In the genomic region with DNA sequence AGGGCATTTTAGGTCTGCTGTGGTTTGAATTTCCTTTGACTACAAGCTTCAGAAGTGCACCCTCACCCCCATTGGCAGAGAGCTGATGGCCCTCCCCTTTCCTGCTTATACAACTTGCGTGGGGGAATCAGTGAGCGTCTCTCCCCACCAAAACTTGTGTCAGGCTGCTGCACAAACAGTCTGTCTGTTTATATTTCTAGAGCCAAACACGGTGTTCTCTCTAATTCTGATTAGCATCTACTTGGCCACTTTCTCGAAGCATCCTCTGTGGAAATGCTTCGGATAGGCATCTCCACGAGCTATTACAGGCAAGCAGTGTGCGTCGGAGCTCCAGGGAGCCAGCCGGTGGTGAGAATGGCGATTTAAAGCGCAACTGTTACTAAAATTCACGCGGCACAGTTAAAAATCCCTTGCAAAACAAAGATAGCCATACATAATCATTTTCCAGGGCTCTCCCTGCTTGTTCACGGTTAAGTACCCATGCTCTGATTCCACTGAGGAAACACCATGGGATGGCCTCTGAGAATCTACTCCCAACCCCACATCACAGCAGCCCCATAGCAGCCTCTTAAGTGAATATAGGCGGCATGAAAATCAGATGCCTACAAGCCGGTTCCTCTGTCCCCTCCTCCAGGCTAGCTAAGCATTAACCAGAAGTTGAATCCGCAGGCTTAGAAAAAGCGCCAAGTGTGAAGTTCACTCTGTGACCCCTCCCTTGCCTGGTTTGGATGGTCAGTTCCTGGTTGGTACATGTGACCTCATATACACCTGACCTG, we compare ENCODE assay signal across 8 mouse cellular contexts.
DNase-seq lines count a peak whose midpoint lies in the region; ATAC-seq and TF ChIP-seq lines count a peak whose summit lies in the region.

No protein-coding gene starts in this region.

- H3K36me3 ChIP-seq in hindbrain, postnatal 0 days (ENCODE audit: insufficient read depth, low read length): no peaks in the 10 kb centered on the region
- no peaks in the 10 kb centered on the region for H3K36me3 ChIP-seq in midbrain, embryonic 16.5 days (ENCODE audit: control insufficient read depth, insufficient read depth, low read length)

- no peak for TF ChIP-seq CTCF in hindbrain, postnatal 0 days (IDR thresholded peaks at IDR 0.05; ENCODE audit: low read depth)

- no peaks in the 10 kb centered on the region; the same call in 1 of the 2 replicates for H3K27me3 ChIP-seq in hindbrain, postnatal 0 days (ENCODE audit: insufficient read depth, low read length)
- no peaks in the 10 kb centered on the region for H3K27me3 ChIP-seq in midbrain, embryonic 16.5 days (ENCODE audit: control insufficient read depth, insufficient read depth, low read depth, low read length)

- ATAC-seq in hindbrain, postnatal 0 days: no peak
- ATAC-seq in midbrain, embryonic 16.5 days: no peak

- intact Hi-C loops in left cerebral cortex, postnatal 36 days (cut with DNase I): no loop called here

- no peak overlapping the region for H3K9ac ChIP-seq in hindbrain, postnatal 0 days (replicated peaks; ENCODE audit: low read length)
- H3K9ac ChIP-seq in midbrain, embryonic 16.5 days (ENCODE audit: low read depth, low read length): 0 out of 2 replicates have a peak overlapping the region, but pooled peaks have one; percentile 43

- no peak overlapping the region for H3K4me3 ChIP-seq in hindbrain, postnatal 0 days (ENCODE audit: low read length)
- peak overlapping the region; percentile 21; the same call in 1 of the 2 replicates for H3K4me3 ChIP-seq in midbrain, embryonic 16.5 days (ENCODE audit: low read depth, low read length)

- 20% methylated on average over 18 of the region's 18 CpGs for WGBS in hindbrain, postnatal 0 days
- WGBS in midbrain, embryonic 16.5 days: 21% methylated on average over 18 of the region's 18 CpGs

- peak overlapping the region; percentile 38 for H3K4me2 ChIP-seq in hindbrain, postnatal 0 days (ENCODE audit: low read depth, low read length)
- peak overlapping the region; percentile 54 for H3K4me2 ChIP-seq in midbrain, embryonic 16.5 days (ENCODE audit: low read length)

- no peaks in the 10 kb centered on the region for H3K9me3 ChIP-seq in hindbrain, postnatal 0 days (ENCODE audit: low read length)
- H3K9me3 ChIP-seq in midbrain, embryonic 16.5 days (replicated peaks; ENCODE audit: control insufficient read depth, low read length, poor library complexity, severe bottlenecking): no peaks in the 10 kb centered on the region

- no peak overlapping the region for H3K27ac ChIP-seq in hindbrain, postnatal 0 days
- no peak overlapping the region for H3K27ac ChIP-seq in midbrain, embryonic 16.5 days (ENCODE audit: low read length)

- DNase-seq in retina, embryonic 14.5 days (ENCODE audit: low spot score): peak; percentile 37
- no peak for DNase-seq in retina, postnatal 1 day
- no peak for DNase-seq in hindbrain, postnatal 0 days (ENCODE audit: low spot score)
- peak; percentile 4 to 9 for DNase-seq in left cerebral cortex, postnatal 36 days (ENCODE audit: low spot score in 2 of 2)
- DNase-seq in gastrocnemius, postnatal 25 days: no peak
- DNase-seq in Muller cell, postnatal 12 days (ENCODE audit: inconsistent ontology term): no peak
- no peak for DNase-seq in urinary bladder, postnatal 25 days (ENCODE audit: low spot score)

- no peaks in the 10 kb centered on the region for H3K4me1 ChIP-seq in hindbrain, postnatal 0 days (ENCODE audit: insufficient read depth, low read length)
- H3K4me1 ChIP-seq in midbrain, embryonic 16.5 days (ENCODE audit: control insufficient read depth, insufficient read depth, low read length): peaks cover 7% of the 10 kb centered on the region; the same call in 1 of the 2 replicates

Comparison
In these comparisons a context has a peak if more than half of its experiments do, and no peak if none do; other contexts are left out.
1. DNase-seq: peak in retina, embryonic 14.5 days (single experiment) and left cerebral cortex, postnatal 36 days (2 of 2); none in retina, postnatal 1 day (single experiment), hindbrain, postnatal 0 days (single experiment), gastrocnemius, postnatal 25 days (single experiment), Muller cell, postnatal 12 days (single experiment) and urinary bladder, postnatal 25 days (single experiment).